Mouse (Mus musculus) lung, postnatal 36 days (tissue): ENCODE results near the gene Slc6a1.

Source experiments
- DNase-seq: peaks from one replicate; pipeline ENCODE4 v3.0.0; 2022; ENCODE audit warnings: mixed read lengths

Gene Slc6a1

DNA sequence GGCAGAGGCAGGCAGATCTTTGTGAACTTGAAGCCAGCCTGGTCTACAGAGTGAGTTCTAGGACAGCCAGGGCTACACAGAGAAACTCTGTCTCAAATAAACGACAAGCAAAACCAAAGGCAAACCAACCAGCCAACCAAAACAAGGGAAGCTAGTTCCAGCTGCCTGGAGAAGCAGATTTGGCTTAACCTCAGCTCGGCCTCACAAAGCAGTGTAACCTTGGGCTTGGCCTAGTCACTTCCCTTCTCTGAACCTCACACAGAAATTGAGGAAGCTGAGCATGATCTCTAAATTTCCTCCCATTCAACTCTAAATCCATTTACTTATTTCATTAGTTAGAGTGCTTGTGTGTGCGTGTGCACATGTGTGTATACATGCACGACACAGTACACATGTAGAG lies 79.9 kb downstream of the Slc6a1 start:
- DNase-seq: peak; percentile 10

- no peak for DNase-seq
Measured at GRCm38 (mm10) chr6:114363740-114364139, 81.3 kb downstream of the Slc6a1 start.

DNA sequence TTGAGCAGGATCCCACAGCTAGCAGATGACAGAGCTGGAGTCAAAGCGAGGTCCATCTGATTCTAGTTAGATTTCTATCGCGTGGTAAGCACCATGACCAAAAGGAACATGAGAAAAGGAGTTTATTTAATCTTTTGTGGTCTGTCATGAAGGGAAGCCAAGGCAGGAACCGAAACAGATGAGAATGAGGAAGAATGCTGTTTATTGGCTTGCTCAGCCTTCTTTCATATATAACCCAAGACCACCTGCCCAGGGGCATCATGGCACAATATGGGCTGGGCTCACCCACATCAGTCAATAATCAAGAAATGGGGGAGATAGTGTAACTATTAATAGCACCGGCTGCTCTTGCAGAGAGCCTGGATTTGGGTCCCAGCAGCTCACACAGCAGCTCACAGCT lies 82.3 kb downstream of the Slc6a1 start:
- peak; percentile 5 for DNase-seq

- DNase-seq: no peak
Measured at GRCm38 (mm10) chr6:114366191-114366590, 83.8 kb downstream of the Slc6a1 start.
